Mouse (Mus musculus) lung, postnatal 0 days (tissue): Measurements from ENCODE around the gene Wrb.

ENCODE experiments used
- CTCF ChIP-seq: IDR thresholded peaks from 2 replicates; pipeline ENCODE4 v1.5.1; 2016; ENCODE audit warnings: antibody characterized with exemption, mild to moderate bottlenecking
- EP300 ChIP-seq: IDR thresholded peaks from 2 replicates; pipeline ENCODE4 v1.6.1; 2016; ENCODE audit warnings: antibody characterized with exemption, mild to moderate bottlenecking, control low read depth

- TF ChIP-seq CTCF (no peak), EP300 (no peak)
Observed at GRCm38 (mm10) chr16:96149311-96149710, 4.1 kb downstream of the Wrb start.
